Mouse (Mus musculus): Measurements from ENCODE around the gene Camkmt. TPM values are rescaled to one million over a fixed set of nuclear protein-coding genes. Genes with fewer than 3 reads are reported as not detected.

Gene Camkmt
- total and polyA plus RNA-seq, 3 experiments: 1.6 to 5.9 TPM; not detected in 1

- no peaks in the 10 kb centered on the region for H3K36me3 ChIP-seq (ENCODE audit: control insufficient read depth in 1 of 2, insufficient read depth in 2 of 2, low read length in 2 of 2)
- TF ChIP-seq CTCF (IDR thresholded peaks at IDR 0.05 in 2 of 3, conservative IDR thresholded peaks at IDR 0.05 in 1 of 3; ENCODE audit: control insufficient read depth in 1 of 3, insufficient read depth in 1 of 3, low read depth in 2 of 3, low read length in 3 of 3, poor library complexity in 1 of 3, severe bottlenecking in 1 of 3) (no peak), CHD1 (IDR thresholded peaks at IDR 0.05; ENCODE audit: low read depth, low read length) (no peak)
- no peak for DNase-seq (ENCODE audit: low read depth, low spot score)
- no peak overlapping the region for H3K4me3 ChIP-seq (ENCODE audit: control insufficient read depth in 1 of 2, insufficient read depth in 1 of 2, low read depth in 2 of 2, low read length in 2 of 2)
- H3K9ac ChIP-seq (ENCODE audit: control insufficient read depth, low read depth, low read length, poor library complexity, severe bottlenecking): no peak overlapping the region
- H3K79me2 ChIP-seq (ENCODE audit: control insufficient read depth, insufficient read depth, low read length, poor library complexity): no peaks in the 10 kb centered on the region
- no peaks in the 10 kb centered on the region for H3K9me3 ChIP-seq (replicated peaks; ENCODE audit: insufficient read depth, low read length)
- no peaks in the 10 kb centered on the region for H3K27me3 ChIP-seq (ENCODE audit: control insufficient read depth in 1 of 2, insufficient read depth in 2 of 2, low read length in 2 of 2)
- no peaks in the 10 kb centered on the region for H3K4me1 ChIP-seq (ENCODE audit: control insufficient read depth in 1 of 2, insufficient read depth in 2 of 2, low read length in 2 of 2)
- no peak overlapping the region for H3K27ac ChIP-seq (ENCODE audit: control insufficient read depth, low read depth, low read length)
These were observed 108.4 kb downstream of the Camkmt start for GRCm38 (mm10) chr17:85198781-85199180.

GRCm38 (mm10) chr17:85199321-85199720 lies 109.0 kb downstream of the Camkmt start:
- TF ChIP-seq CHD2 (IDR thresholded peaks at IDR 0.05; ENCODE audit: low read length) (no peak), GATA1 (IDR thresholded peaks at IDR 0.05; ENCODE audit: low read depth, low read length) (no peak)
- no peak overlapping the region for H3K27ac ChIP-seq (ENCODE audit: control insufficient read depth, low read depth, low read length)
- H3K79me2 ChIP-seq (ENCODE audit: control insufficient read depth, insufficient read depth, low read length, poor library complexity): no peaks in the 10 kb centered on the region
- H3K4me3 ChIP-seq (ENCODE audit: control insufficient read depth in 1 of 2, insufficient read depth in 1 of 2, low read depth in 2 of 2, low read length in 2 of 2): no peak overlapping the region
- no peak overlapping the region for H3K9ac ChIP-seq (ENCODE audit: control insufficient read depth, low read depth, low read length, poor library complexity, severe bottlenecking)
- H3K27me3 ChIP-seq (ENCODE audit: control insufficient read depth in 1 of 2, insufficient read depth in 2 of 2, low read length in 2 of 2): no peaks in the 10 kb centered on the region
- H3K36me3 ChIP-seq (ENCODE audit: control insufficient read depth in 1 of 2, insufficient read depth in 2 of 2, low read length in 2 of 2): no peaks in the 10 kb centered on the region
- no peak for DNase-seq (ENCODE audit: low read depth, low spot score)
- H3K4me1 ChIP-seq (ENCODE audit: control insufficient read depth in 1 of 2, insufficient read depth in 2 of 2, low read length in 2 of 2): no peaks in the 10 kb centered on the region
- H3K9me3 ChIP-seq (replicated peaks; ENCODE audit: insufficient read depth, low read length): no peaks in the 10 kb centered on the region

- Histone ChIP-seq H3K4me3 (ENCODE audit: control insufficient read depth in 1 of 2, insufficient read depth in 1 of 2, low read depth in 2 of 2, low read length in 2 of 2) (no peak overlapping the region), H3K4me1 (ENCODE audit: control insufficient read depth in 1 of 2, insufficient read depth in 2 of 2, low read length in 2 of 2) (no peaks in the 10 kb centered on the region), H3K9me3 (replicated peaks; ENCODE audit: insufficient read depth, low read length) (no peaks in the 10 kb centered on the region), H3K27me3 (ENCODE audit: control insufficient read depth in 1 of 2, insufficient read depth in 2 of 2, low read length in 2 of 2) (no peaks in the 10 kb centered on the region), H3K36me3 (ENCODE audit: control insufficient read depth in 1 of 2, insufficient read depth in 2 of 2, low read length in 2 of 2) (no peaks in the 10 kb centered on the region), H3K27ac (ENCODE audit: control insufficient read depth, low read depth, low read length) (no peak overlapping the region), H3K79me2 (ENCODE audit: control insufficient read depth, insufficient read depth, low read length, poor library complexity) (no peaks in the 10 kb centered on the region), H3K9ac (ENCODE audit: control insufficient read depth, low read depth, low read length, poor library complexity, severe bottlenecking) (no peak overlapping the region)
- TF ChIP-seq MEF2A (IDR thresholded peaks at IDR 0.05; ENCODE audit: extremely low read depth, insufficient replicate concordance, low read depth, low read length, poor library complexity, severe bottlenecking) (no peak), MAFK (IDR thresholded peaks at IDR 0.05; ENCODE audit: borderline replicate concordance, low read depth, low read length) (no peak), CTCF (IDR thresholded peaks at IDR 0.05 in 2 of 3, conservative IDR thresholded peaks at IDR 0.05 in 1 of 3; ENCODE audit: control insufficient read depth in 1 of 3, insufficient read depth in 1 of 3, low read depth in 2 of 3, low read length in 3 of 3, poor library complexity in 1 of 3, severe bottlenecking in 1 of 3) (no peak), ZKSCAN1 (IDR thresholded peaks at IDR 0.05; ENCODE audit: low read depth, low read length) (no peak), KAT2A (conservative IDR thresholded peaks at IDR 0.05; ENCODE audit: low read depth, low read length) (no peak), UBTF (IDR thresholded peaks at IDR 0.05; ENCODE audit: borderline replicate concordance, insufficient read depth, low read depth, low read length) (no peak), POLR2AphosphoS2 (IDR thresholded peaks at IDR 0.05; ENCODE audit: low read length) (no peak), GATA1 (IDR thresholded peaks at IDR 0.05; ENCODE audit: low read depth, low read length) (no peak), POLR2AphosphoS5 (IDR thresholded peaks at IDR 0.05; ENCODE audit: borderline replicate concordance, low read depth, low read length) (no peak), SMC3 (IDR thresholded peaks at IDR 0.05; ENCODE audit: low read depth, low read length) (no peak), EP300 (IDR thresholded peaks at IDR 0.05; ENCODE audit: low read depth in 1 of 2, low read length in 2 of 2) (no peak), MXI1 (IDR thresholded peaks at IDR 0.05; ENCODE audit: low read depth, low read length) (no peak), ETS1 (IDR thresholded peaks at IDR 0.05; ENCODE audit: low read depth, low read length) (no peak), NRF1 (IDR thresholded peaks at IDR 0.05; ENCODE audit: insufficient read depth, low read depth, low read length, poor library complexity, severe bottlenecking) (no peak)
- no peak for DNase-seq (ENCODE audit: low read depth, low spot score)
These were observed 127.7 kb downstream of the Camkmt start for GRCm38 (mm10) chr17:85218054-85218453.
